Mouse (Mus musculus): ENCODE measurements around the gene Sec31b. TPM values are rescaled to one million over a fixed set of nuclear protein-coding genes. Genes with fewer than 3 reads are reported as not detected.
A peak's percentile ranks its signal among the peaks of the same experiment; 100 is the strongest.

Gene Sec31b
- polyA plus RNA-seq, 1 experiment from 2014 or later: 0.54 TPM

DNA sequence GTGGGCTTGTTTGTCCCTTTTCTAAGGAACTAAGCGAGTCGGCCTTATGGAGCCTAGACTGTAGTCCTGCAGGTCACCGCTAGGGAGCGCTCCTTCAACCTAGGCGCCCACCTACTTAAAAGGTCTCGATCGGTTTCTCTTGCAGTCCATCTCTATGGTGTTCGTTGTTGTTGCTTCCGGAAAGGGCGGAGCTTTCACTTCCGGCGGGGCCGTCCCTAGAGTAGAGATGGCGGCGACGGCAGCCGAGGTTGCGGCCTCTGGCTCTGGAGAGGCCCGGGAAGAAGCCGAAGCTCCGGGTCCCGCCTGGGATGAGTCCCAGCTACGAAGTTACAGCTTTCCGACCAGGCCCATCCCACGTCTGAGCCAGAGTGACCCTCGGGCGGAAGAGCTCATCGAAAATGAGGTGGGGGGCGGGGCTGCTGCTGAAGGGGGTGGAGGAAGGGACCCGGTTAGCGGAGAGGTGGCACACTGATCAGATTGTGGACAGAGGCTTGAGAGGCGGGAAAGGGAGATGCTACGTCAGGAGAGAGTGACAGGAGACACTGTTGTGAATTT is 17.1 kb upstream of the Sec31b start, which contains the start of gene Hif1an:
Gene Hif1an, plus strand, starts transcription at position 199 of the 555 bp plus-strand sequence.
- Histone ChIP-seq H3K9ac (peak within 1 kb of the TSS; percentile 77), H3K36me3 (peaks cover 28% of the 10 kb centered on the region), H3K4me1 (peaks cover 20% of the 10 kb centered on the region), H3K27ac (peak within 1 kb of the TSS; percentile 85), H3K27me3 (peaks cover 4% of the 10 kb centered on the region), H3K9me3 (no peaks in the 10 kb centered on the region), H3K4me2 (peak within 1 kb of the TSS; percentile 70), H3K4me3 (peak within 1 kb of the TSS; percentile 92)
- WGBS: under 1% methylated on average over 33 of the region's 33 CpGs
- ATAC-seq (ENCODE audit: borderline replicate concordance, extremely low read depth, low FRiP score, low TSS enrichment): peak; percentile 93

DNA sequence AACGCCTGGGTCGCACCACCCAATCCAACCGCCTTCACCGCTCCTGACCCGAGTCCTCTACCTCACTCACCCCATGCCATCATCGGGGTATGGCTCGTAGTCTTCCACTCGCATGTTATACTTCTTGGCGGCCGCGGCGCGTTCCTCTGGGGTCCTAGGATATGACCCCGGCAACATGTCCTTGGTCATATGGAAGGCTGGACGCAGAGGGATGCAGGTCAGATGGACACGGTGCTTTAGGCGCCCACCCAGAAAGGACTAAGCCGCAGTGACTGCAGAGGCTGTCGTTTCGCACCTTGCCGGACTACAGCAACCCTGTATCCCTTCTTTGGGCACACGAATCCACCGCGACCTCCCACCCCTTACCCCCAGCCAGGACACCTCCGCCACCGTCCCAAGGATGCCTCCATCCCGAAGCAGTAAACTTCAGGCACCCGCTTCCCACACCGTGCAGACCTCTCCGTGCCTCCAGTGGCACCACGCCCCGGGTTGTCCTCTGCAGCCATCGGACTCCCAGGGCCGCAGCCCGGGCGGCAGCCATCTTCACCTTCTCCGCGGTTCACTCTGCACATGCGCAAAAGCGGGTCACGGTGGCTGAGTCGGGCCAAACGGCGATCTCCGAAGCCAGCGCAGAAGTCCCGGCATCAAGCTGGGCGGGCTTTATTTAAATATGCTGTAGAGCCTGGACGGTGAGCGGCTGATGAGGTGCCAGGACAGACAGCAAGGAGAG is 9.4 kb upstream of the Sec31b start, which contains the start of gene Ndufb8:
Gene Ndufb8, minus strand, starts transcription at position 580 of the 730 bp plus-strand sequence.
- Histone ChIP-seq H3K9me3 (no peaks in the 10 kb centered on the region), H3K4me1 (peaks cover 13% of the 10 kb centered on the region), H3K9ac (peak within 1 kb of the TSS; percentile 97), H3K4me3 (peak within 1 kb of the TSS; percentile 95), H3K27me3 (peaks cover 4% of the 10 kb centered on the region), H3K27ac (peak within 1 kb of the TSS; percentile 69), H3K4me2 (peak within 1 kb of the TSS; percentile 85), H3K36me3 (peaks cover 35% of the 10 kb centered on the region)
- ATAC-seq (ENCODE audit: borderline replicate concordance, extremely low read depth, low FRiP score, low TSS enrichment): peak; percentile 88
- under 1% methylated on average over 50 of the region's 50 CpGs for WGBS

DNA sequence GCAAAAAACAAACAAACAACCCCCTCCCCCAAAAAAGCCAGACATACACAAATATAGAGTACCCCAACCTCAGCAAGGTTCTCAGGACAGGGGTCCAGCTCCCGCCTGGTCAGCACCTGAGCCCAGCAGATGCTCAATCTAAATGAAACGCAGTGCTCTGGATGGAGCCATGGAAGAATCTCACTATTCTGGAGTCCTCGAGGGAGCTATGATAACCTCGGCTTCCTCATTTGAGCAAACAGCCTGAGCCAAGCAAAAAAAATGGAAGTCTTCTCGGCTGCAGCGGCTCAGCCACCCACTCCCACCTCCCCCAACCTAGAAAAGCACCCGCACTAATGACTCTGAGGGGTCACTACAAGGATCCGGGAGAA is 8.8 kb upstream of the Sec31b start:
- peak overlapping the region; percentile 95 for H3K4me3 ChIP-seq
- no peaks in the 10 kb centered on the region for H3K9me3 ChIP-seq
- ATAC-seq (ENCODE audit: borderline replicate concordance, extremely low read depth, low FRiP score, low TSS enrichment): no peak
- H3K27me3 ChIP-seq: peaks cover 4% of the 10 kb centered on the region
- H3K36me3 ChIP-seq: peaks cover 40% of the 10 kb centered on the region
- H3K4me2 ChIP-seq: peak overlapping the region; percentile 85
- 3% methylated on average over 8 of the region's 8 CpGs for WGBS
- no peak overlapping the region for H3K27ac ChIP-seq
- H3K4me1 ChIP-seq: peaks cover 13% of the 10 kb centered on the region
- peak overlapping the region; percentile 97 for H3K9ac ChIP-seq

DNA sequence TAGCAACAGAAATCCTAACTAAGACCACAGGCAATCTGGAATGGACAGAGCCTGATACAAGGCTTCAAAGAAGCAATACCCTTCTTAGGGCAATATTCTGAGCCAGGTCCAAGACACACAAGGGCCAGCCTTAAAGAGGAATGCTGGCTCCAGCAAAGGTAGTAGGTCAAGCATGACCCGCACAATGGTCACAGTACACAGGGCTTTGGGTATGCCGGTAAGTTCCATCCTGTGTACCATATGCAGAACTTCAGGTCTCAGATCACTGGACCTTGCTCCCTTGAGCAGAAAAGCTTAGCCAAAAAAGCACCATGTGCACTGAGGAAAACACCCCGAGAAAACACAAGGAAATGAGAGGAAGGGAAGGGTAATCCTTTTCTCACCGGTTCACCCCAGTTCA is 7.6 kb upstream of the Sec31b start:
- Histone ChIP-seq H3K27ac (no peak overlapping the region), H3K27me3 (no peaks in the 10 kb centered on the region; the same call in 1 of the 2 replicates), H3K9me3 (no peaks in the 10 kb centered on the region), H3K9ac (no peak overlapping the region), H3K4me3 (no peak overlapping the region), H3K36me3 (peaks cover 52% of the 10 kb centered on the region), H3K4me1 (peaks cover 13% of the 10 kb centered on the region), H3K4me2 (no peak overlapping the region)
- 96% methylated on average over 4 of the region's 4 CpGs for WGBS
- no peak for ATAC-seq (ENCODE audit: borderline replicate concordance, extremely low read depth, low FRiP score, low TSS enrichment)

DNA sequence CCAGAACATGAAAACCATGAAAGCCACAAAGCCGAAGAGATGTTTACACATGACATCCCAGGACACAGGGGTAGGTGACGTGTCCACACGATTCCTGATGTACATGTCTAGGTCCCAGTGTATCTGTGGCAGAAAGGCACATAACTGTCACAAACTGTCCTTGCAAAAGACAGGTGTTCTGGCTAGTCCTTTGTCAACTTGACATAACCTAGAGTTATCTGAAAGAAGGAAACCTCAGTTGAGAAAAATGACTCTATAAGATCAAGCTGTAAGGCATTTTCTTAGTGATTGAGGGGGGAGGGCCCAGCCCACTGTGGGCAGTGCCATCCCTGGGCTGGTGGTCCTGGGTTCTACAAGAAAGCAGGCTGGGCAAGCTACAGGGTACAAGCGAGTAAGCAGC is 7.1 kb upstream of the Sec31b start, which contains the start of gene Gm20538:
Gene Gm20538, minus strand, starts transcription at position 101 of the 400 bp plus-strand sequence.
- no peak within 1 kb of the TSS for H3K9ac ChIP-seq
- no peaks in the 10 kb centered on the region; the same call in 1 of the 2 replicates for H3K27me3 ChIP-seq
- no peak within 1 kb of the TSS for H3K27ac ChIP-seq
- H3K4me3 ChIP-seq: no peak within 1 kb of the TSS
- H3K36me3 ChIP-seq: peaks cover 57% of the 10 kb centered on the region
- H3K4me2 ChIP-seq: no peak within 1 kb of the TSS
- H3K9me3 ChIP-seq: no peaks in the 10 kb centered on the region
- WGBS: 91% methylated on average over 4 of the region's 4 CpGs
- ATAC-seq (ENCODE audit: borderline replicate concordance, extremely low read depth, low FRiP score, low TSS enrichment): no peak
- peaks cover 13% of the 10 kb centered on the region for H3K4me1 ChIP-seq

GRCm38 (mm10) chr19:44544775-44545174 is 889 bp downstream of the Sec31b start:
- Histone ChIP-seq H3K27ac (no peak overlapping the region), H3K4me1 (peaks cover 8% of the 10 kb centered on the region), H3K27me3 (peaks cover 14% of the 10 kb centered on the region; the same call in 1 of the 2 replicates), H3K4me3 (peak overlapping the region; percentile 54; the same call in 1 of the 2 replicates), H3K36me3 (peaks cover 21% of the 10 kb centered on the region), H3K4me2 (peak overlapping the region; percentile 93), H3K9ac (no peak overlapping the region), H3K9me3 (no peaks in the 10 kb centered on the region)
- WGBS: 2% methylated on average over 13 of the region's 13 CpGs
- no peak for ATAC-seq (ENCODE audit: borderline replicate concordance, extremely low read depth, low FRiP score, low TSS enrichment)

DNA sequence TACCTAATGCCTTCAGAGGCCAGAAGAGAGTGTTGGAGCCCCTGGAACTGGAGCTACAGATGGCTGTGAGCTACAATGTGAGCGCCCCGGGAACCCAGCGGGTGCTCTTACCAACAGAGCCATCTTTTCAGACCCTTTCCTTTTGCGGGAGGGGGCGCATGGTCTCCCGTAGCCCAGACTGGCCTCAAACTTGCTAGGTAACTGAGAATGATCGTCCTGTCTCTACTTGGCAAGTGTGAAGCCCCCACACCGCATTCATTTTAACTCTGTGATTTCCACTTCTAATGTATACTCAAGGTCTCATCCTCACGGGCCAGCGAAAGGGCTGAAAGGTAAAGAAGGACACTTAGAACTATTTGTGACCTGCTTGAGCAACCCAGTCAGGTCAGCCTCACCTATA is 1.3 kb downstream of the Sec31b start:
- no peak for ATAC-seq (ENCODE audit: borderline replicate concordance, extremely low read depth, low FRiP score, low TSS enrichment)
- peaks cover 17% of the 10 kb centered on the region for H3K36me3 ChIP-seq
- no peak overlapping the region for H3K9ac ChIP-seq
- peaks cover 14% of the 10 kb centered on the region; the same call in 1 of the 2 replicates for H3K27me3 ChIP-seq
- peak overlapping the region; percentile 93; the same call in 1 of the 2 replicates for H3K4me2 ChIP-seq
- H3K27ac ChIP-seq: no peak overlapping the region
- H3K4me1 ChIP-seq: peaks cover 8% of the 10 kb centered on the region
- H3K9me3 ChIP-seq: no peaks in the 10 kb centered on the region
- no peak overlapping the region for H3K4me3 ChIP-seq
- 61% methylated on average over 10 of the region's 10 CpGs for WGBS

GRCm38 (mm10) chr19:44542694-44543178 is 2.9 kb downstream of the Sec31b start:
- no peaks in the 10 kb centered on the region for H3K9me3 ChIP-seq
- WGBS: 81% methylated on average over 8 of the region's 8 CpGs
- ATAC-seq (ENCODE audit: borderline replicate concordance, extremely low read depth, low FRiP score, low TSS enrichment): no peak

GRCm38 (mm10) chr19:44537416-44537815 is 8.2 kb downstream of the Sec31b start:
- no peak for ATAC-seq (ENCODE audit: borderline replicate concordance, extremely low read depth, low FRiP score, low TSS enrichment)
- Histone ChIP-seq H3K36me3 (no peaks in the 10 kb centered on the region), H3K27ac (no peak overlapping the region), H3K9ac (no peak overlapping the region), H3K4me1 (no peaks in the 10 kb centered on the region), H3K9me3 (no peaks in the 10 kb centered on the region), H3K27me3 (0 out of 2 replicates have a peak, but pooled peaks cover under 1% of the 10 kb centered on the region), H3K4me2 (no peak overlapping the region), H3K4me3 (no peak overlapping the region)
- 68% methylated on average over 8 of the region's 8 CpGs for WGBS

More at GRCm38 (mm10) chr19:44542694-44543178, 2.9 kb downstream of the Sec31b start:
- H3K36me3 ChIP-seq: 0 out of 2 replicates have a peak, but pooled peaks cover 1% of the 10 kb centered on the region
- no peak overlapping the region for H3K27ac ChIP-seq
- H3K27me3 ChIP-seq: peaks cover 14% of the 10 kb centered on the region; the same call in 1 of the 2 replicates
- no peak overlapping the region for H3K4me3 ChIP-seq
- H3K9ac ChIP-seq: no peak overlapping the region
- H3K4me1 ChIP-seq: peaks cover 8% of the 10 kb centered on the region
- no peak overlapping the region for H3K4me2 ChIP-seq

DNA sequence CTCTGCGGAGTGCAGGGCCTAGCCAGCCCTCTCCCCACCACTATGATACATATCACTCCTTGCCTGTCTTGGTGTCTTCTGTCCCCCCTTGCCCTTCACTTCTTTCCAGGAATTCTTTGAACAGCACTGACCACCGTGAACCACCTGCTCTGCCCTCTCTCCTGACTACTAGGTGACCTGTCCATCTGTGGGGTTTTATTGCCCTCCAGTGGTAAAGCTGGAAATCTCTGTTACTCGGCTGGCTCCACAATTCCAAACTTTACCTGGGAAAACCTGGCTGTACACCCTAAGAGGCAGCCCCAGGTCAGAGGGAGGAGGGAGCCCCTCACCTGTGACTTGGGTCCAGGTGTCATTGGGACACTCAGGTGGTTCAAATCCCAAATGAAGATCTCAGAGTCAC is 10.3 kb downstream of the Sec31b start:
- H3K27me3 ChIP-seq: peaks cover 16% of the 10 kb centered on the region; the same call in 1 of the 2 replicates
- H3K4me3 ChIP-seq: no peak overlapping the region
- H3K4me1 ChIP-seq: no peaks in the 10 kb centered on the region
- H3K27ac ChIP-seq: no peak overlapping the region
- H3K9me3 ChIP-seq: no peaks in the 10 kb centered on the region
- WGBS: 20% methylated on average over 3 of the region's 3 CpGs
- no peak overlapping the region for H3K9ac ChIP-seq
- no peaks in the 10 kb centered on the region for H3K36me3 ChIP-seq
- no peak overlapping the region for H3K4me2 ChIP-seq
- no peak for ATAC-seq (ENCODE audit: borderline replicate concordance, extremely low read depth, low FRiP score, low TSS enrichment)

- 62% methylated on average over 6 of the region's 6 CpGs for WGBS
- Histone ChIP-seq H3K9ac (no peak overlapping the region), H3K4me1 (no peaks in the 10 kb centered on the region), H3K36me3 (no peaks in the 10 kb centered on the region), H3K4me2 (no peak overlapping the region), H3K9me3 (no peaks in the 10 kb centered on the region), H3K27me3 (peaks cover 16% of the 10 kb centered on the region; the same call in 1 of the 2 replicates), H3K4me3 (no peak overlapping the region), H3K27ac (no peak overlapping the region)
- no peak for ATAC-seq (ENCODE audit: borderline replicate concordance, extremely low read depth, low FRiP score, low TSS enrichment)
Observed at GRCm38 (mm10) chr19:44530018-44530417, 15.6 kb downstream of the Sec31b start.
